Mouse (Mus musculus) heart, postnatal 14 days (tissue): ENCODE results near the gene Gm10715. TPM values are rescaled to one million over a fixed set of nuclear protein-coding genes. Genes with fewer than 3 reads are reported as not detected.
"Not testable (repeated sequence)": the region's sequence is repeated elsewhere in the genome, so short reads cannot be mapped to it uniquely, and the experiment has no call there.

Source experiments
- DNase-seq, 2 experiments: peaks; one replicate each; pipeline ENCODE4 v3.0.0; 2021 to 2022
- intact Hi-C: fragments of 180-260 bp; cut with DNase I; formaldehyde crosslinking; loops from one replicate; pipeline ENCODE4 v1.15.1; 2025
- long read RNA-seq, 2 experiments: library from polyadenylated mRNA; stranded (forward); transcript quantifications; one replicate each; pipeline ENCODE4 v2.0.0; 2021
- total RNA-seq, 2 experiments: library from RNA; stranded (reverse); gene quantifications; 2 replicates each; pipeline ENCODE4 v1.2.3; 2021

Gene Gm10715
- total RNA-seq = not detected
- long read RNA-seq, experiment 1 = 0 reads
- long read RNA-seq, experiment 2 = 0 reads

DNA sequence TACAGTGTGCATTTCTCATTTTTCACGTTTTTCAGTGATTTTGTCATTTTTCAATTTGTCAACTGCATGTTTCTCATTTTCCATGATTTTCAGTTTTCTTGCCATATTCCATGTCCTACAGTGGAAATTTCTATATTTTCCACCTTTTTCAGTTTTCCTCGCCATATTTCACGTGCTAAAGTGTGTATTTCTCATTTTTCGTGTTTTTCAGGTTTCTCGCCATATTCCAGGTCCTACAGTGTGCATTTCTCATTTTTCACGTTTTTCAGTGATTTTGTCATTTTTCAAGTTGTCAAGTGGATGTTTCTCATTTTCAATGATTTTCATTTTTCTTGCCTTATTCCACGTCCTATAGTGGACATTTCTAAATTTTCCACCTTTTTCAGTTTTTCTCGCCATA, at the start of gene Gm10715:
Gene Gm10715 (plus strand): TSS at position 301 of the 400 bp plus-strand sequence.
- DNase-seq, intact Hi-C loops: not testable (repeated sequence)

DNA sequence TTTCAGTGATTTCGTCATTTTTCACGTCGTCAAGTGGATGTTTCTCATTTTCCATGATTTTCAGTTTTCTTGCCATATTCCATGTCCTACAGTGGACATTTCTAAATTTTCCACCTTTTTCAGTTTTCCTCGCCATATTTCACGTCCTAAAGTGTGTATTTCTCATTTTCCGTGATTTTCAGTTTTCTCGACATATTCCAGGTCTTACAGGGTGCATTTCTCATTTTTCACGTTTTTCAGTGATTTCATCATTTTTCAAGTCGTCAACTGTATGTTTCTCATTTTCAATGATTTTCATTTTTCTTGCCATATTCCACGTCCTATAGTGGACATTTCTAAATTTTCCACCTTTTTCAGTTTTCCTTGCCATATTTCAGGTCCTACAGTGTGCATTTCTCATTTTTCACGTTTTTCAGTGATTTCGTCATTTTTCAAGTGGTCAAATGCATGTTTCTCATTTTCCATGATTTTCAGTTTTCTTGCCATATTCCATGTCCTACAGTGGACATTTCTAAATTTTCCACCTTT, 36.2 kb upstream of the Gm10715 start, which contains the start of gene Gm10722:
Gene Gm10722 (plus strand): TSS at position 478 of the 528 bp plus-strand sequence.
- DNase-seq = peak in 1 of 2 experiments; percentile 2
- intact Hi-C loops = not testable (repeated sequence)

DNA sequence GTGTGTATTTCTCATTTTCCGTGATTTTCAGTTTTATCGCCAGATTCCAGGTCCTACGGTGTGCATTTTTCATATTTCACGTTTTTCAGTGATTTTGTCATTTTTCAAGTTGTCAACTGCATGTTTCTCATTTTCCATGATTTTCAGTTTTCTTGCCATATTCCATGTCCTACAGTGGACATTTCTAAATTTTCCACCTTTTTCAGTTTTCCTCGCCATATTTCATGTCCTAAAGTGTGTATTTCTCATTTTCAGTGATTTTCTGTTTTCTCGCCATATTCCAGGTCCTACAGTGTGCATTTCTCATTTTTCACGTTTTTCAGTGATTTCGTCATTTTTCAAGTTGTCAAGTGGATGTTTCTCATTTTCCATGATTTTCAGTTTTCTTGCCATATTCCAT, 35.7 kb upstream of the Gm10715 start:
- DNase-seq = peak; percentile 1 to 6

DNA sequence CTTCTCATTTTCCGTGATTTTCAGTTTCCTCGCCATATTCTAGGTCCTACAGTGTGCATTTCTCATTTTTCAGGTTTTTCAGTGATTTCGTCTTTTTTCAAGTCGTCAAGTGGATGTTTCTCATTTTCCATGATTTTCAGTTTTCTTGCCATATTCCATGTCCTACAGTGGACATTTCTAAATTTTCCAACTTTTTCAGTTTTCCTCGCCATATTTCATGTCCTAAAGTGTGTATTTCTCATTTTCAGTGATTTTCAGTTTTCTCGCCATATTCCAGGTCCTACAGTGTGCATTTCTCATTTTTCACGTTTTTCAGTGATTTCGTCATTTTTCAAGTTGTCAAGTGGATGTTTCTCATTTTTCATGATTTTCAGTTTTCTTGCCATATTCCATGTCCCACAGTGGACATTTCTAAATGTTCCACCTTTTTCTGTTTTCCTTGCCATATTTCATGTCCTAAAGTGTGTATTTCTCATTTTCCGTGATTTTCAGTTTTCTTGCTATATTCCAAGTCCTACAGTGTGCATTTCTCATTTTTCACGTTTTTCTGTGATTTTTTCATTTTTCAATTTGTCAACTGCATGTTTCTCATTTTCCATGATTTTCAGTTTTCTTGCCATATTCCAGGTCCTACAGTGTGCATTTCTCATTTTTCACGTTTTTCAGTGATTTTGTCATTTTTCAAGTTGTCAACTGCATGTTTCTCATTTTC, 34.6 kb upstream of the Gm10715 start:
- peak; percentile 89 to 98 for DNase-seq
- intact Hi-C loops = not testable (repeated sequence)

More for the DNA sequence above, 35.7 kb upstream of the Gm10715 start:
- intact Hi-C loops = not testable (repeated sequence)

DNA sequence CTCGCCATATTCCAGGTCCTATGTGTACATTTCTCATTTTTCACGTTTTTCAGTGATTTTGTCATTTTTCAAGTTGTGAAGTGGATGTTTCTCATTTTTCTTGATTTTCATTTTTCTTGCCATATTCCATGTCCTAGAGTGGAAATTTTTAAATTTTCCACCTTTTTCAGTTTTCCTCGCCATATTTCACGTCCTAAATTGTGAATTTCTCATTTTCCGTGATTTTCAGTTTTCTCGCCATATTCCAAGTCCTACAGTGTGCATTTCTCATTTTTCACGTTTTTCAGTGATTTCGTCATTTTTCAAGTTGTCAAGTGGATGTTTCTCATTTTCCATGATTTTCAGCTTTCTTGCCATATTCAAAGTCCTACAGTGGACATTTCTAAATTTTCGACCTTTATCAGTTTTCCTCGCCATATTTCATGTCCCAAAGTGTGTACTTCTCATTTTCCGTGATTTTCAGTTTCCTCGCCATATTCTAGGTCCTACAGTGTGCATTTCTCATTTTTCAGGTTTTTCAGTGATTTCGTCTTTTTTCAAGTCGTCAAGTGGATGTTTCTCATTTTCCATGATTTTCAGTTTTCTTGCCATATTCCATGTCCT, 33.8 kb upstream of the Gm10715 start, which contains the start of gene Gm11168:
Gene Gm11168 (plus strand): TSS at position 553 of the 603 bp plus-strand sequence.
- intact Hi-C loops, DNase-seq: not testable (repeated sequence)

DNA sequence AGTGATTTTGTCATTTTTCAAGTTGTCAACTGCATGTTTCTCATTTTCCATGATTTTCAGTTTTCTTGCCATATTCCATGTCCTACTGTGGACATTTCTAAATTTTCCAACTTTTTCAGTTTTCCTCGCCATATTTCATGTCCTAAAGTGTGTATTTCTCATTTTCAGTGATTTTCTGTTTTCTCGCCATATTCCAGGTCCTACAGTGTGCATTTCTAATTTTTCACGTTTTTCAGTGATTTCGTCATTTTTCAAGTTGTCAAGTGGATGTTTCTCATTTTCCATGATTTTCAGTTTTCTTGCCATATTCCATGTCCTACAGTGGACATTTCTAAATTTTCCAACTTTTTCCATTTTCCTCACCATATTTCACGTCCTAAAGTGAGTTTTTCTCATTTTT, 30.5 kb upstream of the Gm10715 start:
- DNase-seq, intact Hi-C loops: not testable (repeated sequence)

DNA sequence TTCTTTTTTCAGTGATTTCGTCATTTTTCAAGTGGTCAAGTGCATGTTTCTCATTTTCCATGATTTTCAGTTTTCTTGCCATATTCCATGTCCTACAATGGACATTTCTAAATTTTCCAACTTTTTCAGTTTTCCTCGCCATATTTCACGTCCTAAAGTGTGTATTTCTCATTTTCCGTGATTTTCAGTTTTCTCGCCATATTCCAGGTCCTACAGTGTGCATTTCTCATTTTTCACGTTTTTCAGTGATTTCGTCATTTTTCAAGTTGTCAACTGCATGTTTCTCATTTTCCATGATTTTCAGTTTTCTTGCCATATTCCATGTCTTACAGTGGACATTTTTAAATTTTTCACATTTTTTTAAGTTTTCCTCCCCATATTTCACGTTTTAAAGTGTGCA, 30.0 kb upstream of the Gm10715 start:
- intact Hi-C loops = not testable (repeated sequence)
- peak; percentile 79 to 83 for DNase-seq

DNA sequence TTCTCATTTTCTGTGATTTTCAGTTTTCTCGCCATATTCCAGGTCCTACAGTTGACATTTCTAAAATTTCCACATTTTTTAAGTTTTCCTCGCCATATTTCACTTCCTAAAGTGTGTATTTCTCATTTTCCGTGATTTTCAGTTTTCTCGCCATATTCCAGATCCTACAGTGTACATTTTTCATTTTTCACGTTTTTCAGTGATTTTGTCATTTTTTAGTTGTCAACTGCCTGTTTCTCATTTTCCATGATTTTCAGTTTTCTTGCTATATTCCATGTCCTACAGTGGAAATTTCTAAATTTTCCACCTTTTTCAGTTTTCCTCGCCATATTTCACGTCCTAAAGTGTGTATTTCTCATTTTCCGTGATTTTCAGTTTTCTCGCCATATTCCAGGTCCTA, 29.4 kb upstream of the Gm10715 start:
- intact Hi-C loops, DNase-seq: not testable (repeated sequence)

DNA sequence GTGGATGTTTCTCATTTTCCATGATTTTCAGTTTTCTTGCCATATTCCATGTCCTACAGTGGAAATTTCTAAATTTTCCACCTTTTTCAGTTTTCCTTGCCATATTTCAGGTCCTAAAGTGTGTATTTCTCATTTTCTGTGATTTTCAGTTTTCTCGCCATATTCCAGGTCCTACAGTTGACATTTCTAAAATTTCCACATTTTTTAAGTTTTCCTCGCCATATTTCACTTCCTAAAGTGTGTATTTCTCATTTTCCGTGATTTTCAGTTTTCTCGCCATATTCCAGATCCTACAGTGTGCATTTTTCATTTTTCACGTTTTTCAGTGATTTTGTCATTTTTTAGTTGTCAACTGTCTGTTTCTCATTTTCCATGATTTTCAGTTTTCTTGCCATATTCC, 27.3 kb upstream of the Gm10715 start:
- DNase-seq = not testable (repeated sequence)

DNA sequence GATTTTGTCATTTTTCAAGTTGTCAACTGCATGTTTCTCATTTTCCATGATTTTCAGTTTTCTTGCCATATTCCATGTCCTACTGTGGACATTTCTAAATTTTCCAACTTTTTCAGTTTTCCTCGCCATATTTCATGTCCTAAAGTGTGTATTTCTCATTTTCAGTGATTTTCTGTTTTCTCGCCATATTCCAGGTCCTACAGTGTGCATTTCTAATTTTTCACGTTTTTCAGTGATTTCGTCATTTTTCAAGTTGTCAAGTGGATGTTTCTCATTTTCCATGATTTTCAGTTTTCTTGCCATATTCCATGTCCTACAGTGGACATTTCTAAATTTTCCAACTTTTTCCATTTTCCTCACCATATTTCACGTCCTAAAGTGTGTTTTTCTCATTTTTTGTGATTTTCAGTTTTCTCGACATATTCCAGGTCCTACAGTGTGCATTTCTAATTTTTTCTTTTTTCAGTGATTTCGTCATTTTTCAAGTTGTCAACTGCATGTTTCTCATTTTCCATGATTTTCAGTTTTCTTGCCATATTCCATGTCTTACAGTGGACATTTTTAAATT, 24.5 kb upstream of the Gm10715 start:
- intact Hi-C loops, DNase-seq: not testable (repeated sequence)

More for the DNA sequence above, 27.3 kb upstream of the Gm10715 start:
- intact Hi-C loops = not testable (repeated sequence)

DNA sequence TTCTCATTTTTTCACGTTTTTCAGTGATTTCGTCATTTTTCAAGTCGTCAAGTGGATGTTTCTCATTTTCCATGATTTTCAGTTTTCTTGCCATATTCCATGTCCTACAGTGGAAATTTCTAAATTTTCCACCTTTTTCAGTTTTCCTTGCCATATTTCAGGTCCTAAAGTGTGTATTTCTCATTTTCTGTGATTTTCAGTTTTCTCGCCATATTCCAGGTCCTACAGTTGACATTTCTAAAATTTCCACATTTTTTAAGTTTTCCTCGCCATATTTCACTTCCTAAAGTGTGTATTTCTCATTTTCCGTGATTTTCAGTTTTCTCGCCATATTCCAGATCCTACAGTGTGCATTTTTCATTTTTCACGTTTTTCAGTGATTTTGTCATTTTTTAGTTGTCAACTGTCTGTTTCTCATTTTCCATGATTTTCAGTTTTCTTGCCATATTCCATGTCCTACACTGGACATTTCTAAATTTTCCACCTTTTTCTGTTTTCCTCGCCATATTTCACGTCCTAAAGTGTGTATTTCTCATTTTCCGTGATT, 23.9 kb upstream of the Gm10715 start, which contains the start of gene Gm10721:
Gene Gm10721 (plus strand): TSS at position 408 of the 547 bp plus-strand sequence.
- DNase-seq, intact Hi-C loops: not testable (repeated sequence)

DNA sequence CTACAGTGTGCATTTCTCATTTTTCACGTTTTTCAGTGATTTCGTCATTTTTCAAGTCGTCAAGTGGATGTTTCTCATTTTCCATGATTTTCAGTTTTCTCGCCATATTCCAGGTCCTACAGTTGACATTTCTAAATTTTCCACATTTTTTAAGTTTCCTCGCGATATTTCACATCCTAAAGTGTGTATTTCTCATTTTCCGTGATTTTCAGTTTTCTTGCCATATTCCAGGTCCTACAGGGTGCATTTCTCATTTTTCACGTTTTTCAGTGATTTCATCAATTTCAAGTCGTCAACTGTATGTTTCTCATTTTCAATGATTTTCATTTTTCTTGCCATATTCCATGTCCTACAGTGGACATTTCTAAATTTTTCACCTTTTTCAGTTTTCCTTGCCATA, 21.3 kb upstream of the Gm10715 start, which contains the start of gene Gm10720:
Gene Gm10720 (plus strand): TSS at position 301 of the 400 bp plus-strand sequence.
- intact Hi-C loops, DNase-seq: not testable (repeated sequence)

DNA sequence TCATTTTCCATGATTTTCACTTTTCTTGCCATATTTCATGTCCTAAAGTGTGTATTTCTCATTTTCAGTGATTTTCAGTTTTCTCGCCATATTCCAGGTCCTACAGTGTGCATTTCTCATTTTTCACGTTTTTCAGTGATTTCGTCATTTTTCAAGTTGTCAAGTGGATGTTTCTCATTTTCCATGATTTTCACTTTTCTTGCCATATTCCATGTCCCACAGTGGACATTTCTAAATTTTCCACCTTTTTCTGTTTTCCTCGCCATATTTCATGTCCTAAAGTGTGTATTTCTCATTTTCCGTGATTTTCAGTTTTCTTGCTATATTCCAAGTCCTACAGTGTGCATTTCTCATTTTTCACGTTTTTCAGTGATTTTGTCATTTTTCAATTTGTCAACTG, 20.8 kb upstream of the Gm10715 start:
- intact Hi-C loops, DNase-seq: not testable (repeated sequence)

DNA sequence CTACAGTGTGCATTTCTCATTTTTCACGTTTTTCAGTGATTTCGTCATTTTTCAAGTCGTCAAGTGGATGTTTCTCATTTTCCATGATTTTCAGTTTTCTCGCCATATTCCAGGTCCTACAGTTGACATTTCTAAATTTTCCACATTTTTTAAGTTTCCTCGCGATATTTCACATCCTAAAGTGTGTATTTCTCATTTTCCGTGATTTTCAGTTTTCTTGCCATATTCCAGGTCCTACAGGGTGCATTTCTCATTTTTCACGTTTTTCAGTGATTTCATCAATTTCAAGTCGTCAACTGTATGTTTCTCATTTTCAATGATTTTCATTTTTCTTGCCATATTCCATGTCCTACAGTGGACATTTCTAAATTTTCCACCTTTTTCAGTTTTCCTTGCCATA, 19.6 kb upstream of the Gm10715 start, which contains the start of gene Gm10719:
Gene Gm10719 (plus strand): TSS at position 301 of the 400 bp plus-strand sequence.
- intact Hi-C loops, DNase-seq: not testable (repeated sequence)

DNA sequence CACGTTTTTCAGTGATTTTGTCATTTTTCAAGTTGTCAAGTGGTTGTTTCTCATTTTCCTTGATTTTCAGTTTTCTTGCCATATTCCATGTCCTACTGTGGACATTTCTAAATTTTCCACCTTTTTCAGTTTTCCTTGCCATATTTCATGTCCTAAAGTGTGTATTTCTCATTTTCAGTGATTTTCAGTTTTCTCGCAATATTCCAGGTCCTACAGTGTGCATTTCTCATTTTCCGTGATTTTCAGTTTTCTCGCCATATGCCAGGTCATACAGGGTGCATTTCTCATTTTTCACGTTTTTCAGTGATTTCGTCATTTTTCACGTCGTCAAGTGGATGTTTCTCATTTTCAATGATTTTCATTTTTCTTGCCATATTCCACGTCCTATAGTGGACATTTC, 17.7 kb upstream of the Gm10715 start:
- intact Hi-C loops, DNase-seq: not testable (repeated sequence)

DNA sequence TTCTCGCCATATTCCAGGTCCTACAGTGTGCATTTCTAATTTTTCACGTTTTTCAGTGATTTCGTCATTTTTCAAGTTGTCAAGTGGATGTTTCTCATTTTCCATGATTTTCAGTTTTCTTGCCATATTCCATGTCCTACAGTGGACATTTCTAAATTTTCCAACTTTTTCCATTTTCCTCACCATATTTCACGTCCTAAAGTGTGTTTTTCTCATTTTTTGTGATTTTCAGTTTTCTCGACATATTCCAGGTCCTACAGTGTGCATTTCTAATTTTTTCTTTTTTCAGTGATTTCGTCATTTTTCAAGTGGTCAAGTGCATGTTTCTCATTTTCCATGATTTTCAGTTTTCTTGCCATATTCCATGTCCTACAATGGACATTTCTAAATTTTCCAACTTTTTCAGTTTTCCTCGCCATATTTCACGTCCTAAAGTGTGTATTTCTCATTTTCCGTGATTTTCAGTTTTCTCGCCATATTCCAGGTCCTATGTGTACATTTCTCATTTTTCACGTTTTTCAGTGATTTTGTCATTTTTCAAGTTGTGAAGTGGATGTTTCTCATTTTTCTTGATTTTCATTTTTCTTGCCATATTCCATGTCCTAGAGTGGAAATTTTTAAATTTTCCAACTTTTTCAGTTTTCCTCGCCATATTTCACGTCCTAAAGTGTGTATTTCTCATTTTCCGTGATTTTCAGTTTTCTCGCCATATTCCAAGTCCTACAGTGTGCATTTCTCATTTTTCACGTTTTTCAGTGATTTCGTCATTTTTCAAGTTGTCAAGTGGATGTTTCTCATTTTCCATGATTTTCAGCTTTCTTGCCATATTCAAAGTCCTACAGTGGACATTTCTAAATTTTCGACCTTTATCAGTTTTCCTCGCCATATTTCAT, 16.6 kb upstream of the Gm10715 start:
- intact Hi-C loops = not testable (repeated sequence)

DNA sequence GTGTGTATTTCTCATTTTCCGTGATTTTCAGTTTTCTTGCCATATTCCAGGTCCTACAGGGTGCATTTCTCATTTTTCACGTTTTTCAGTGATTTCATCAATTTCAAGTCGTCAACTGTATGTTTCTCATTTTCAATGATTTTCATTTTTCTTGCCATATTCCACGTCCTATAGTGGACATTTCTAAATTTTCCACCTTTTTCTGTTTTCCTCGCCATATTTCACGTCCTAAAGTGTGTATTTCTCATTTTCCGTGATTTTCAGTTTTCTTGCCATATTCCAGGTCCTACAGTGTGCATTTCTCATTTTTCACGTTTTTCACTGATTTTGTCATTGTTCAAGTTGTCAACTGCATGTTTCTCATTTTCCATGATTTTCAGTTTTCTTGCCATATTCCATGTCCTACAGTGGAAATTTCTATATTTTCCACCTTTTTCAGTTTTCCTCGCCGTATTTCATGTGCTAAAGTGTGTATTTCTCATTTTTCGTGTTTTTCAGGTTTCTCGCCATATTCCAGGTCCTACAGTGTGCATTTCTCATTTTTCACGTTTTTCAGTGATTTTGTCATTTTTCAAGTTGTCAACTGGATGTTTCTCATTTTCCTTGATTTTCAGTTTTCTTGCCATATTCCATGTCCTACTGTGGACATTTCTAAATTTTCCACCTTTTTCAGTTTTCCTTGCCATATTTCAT, 14.2 kb upstream of the Gm10715 start:
- peak; percentile 50 to 67 for DNase-seq
- intact Hi-C loops = not testable (repeated sequence)

More for the DNA sequence above, 16.6 kb upstream of the Gm10715 start:
- peak; percentile 22 to 59 for DNase-seq

DNA sequence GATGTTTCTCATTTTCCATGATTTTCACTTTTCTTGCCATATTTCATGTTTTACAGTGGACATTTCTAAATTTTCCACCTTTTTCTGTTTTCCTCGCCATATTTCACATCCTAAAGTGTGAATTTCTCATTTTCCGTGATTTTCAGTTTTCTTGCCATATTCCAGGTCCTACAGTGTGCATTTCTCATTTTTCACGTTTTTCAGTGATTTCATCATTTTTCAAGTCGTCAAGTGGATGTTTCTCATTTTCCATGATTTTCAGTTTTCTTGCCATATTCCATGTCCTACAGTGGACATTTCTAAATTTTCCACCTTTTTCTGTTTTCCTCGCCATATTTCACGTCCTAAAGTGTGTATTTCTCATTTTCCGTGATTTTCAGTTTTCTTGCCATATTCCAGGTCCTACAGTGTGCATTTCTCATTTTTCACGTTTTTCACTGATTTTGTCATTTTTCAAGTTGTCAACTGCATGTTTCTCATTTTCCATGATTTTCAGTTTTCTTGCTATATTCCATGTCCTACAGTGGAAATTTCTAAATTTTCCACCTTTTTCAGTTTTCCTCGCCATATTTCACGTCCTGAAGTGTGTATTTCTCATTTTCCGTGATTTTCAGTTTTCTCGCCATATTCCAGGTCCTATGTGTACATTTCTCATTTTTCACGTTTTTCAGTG, 13.2 kb upstream of the Gm10715 start, which contains the start of gene Gm10718:
Gene Gm10718 (plus strand): TSS at position 236 of the 673 bp plus-strand sequence.
- peak in 1 of 2 experiments; percentile 5 for DNase-seq
- intact Hi-C loops = not testable (repeated sequence)
